Comparison of ENCODE assay signal across 12 mouse cellular contexts in genomic region chr15:81248341-81248679, GRCm38 (mm10). TPM values are rescaled to one million over a fixed set of nuclear protein-coding genes. Genes with fewer than 3 reads are reported as not detected.
DNase-seq lines count a peak whose midpoint lies in the region; ATAC-seq and TF ChIP-seq lines count a peak whose summit lies in the region.
"Had no signal": no experiment of that assay in that cellular context is flagged by ENCODE, and none has a peak within 500 bp of the region (broad histone marks: within the 10 kb centered on the region; RNA-seq: fewer than 3 reads in every experiment).

No protein-coding gene starts in this region.

- H3K4me3 ChIP-seq in heart, embryonic 13.5 days, result no peak overlapping the region
- H3K4me3 ChIP-seq in layer of hippocampus, adult 2 months, result no peak overlapping the region
- no peak overlapping the region for H3K4me3 ChIP-seq in C2C12 (ENCODE audit: insufficient read depth, poor library complexity, severe bottlenecking)
- peak overlapping the region; percentile 15; the same call in 1 of the 2 replicates for H3K4me3 ChIP-seq in intestine, embryonic 16.5 days (ENCODE audit: low read length)
- H3K4me3 ChIP-seq: hindbrain, embryonic 13.5 days; midbrain, embryonic 15.5 days had no signal

- no peak for ATAC-seq in heart, embryonic 13.5 days (ENCODE audit: extremely low read depth, insufficient number of reproducible peaks, low FRiP score, low TSS enrichment)
- peak; percentile 3; the same call in 1 of the 2 replicates for ATAC-seq in intestine, embryonic 16.5 days
- ATAC-seq: midbrain, embryonic 15.5 days had no signal

- H3K9ac ChIP-seq in heart, embryonic 13.5 days, result no peak overlapping the region
- 0 out of 2 replicates have a peak overlapping the region, but pooled peaks have one; percentile 7 for H3K9ac ChIP-seq in intestine, embryonic 16.5 days (ENCODE audit: low read depth, low read length)
- H3K9ac ChIP-seq: hindbrain, embryonic 13.5 days; midbrain, embryonic 15.5 days had no signal

- H3K4me1 ChIP-seq in heart, embryonic 13.5 days, result peaks cover 11% of the 10 kb centered on the region
- H3K4me1 ChIP-seq in intestine, embryonic 16.5 days (ENCODE audit: control insufficient read depth, insufficient read depth, low read length), result peaks cover 24% of the 10 kb centered on the region
- H3K4me1 ChIP-seq: midbrain, embryonic 15.5 days had no signal

- H3K4me2 ChIP-seq in heart, embryonic 13.5 days, result peak overlapping the region; percentile 38; the same call in 1 of the 2 replicates
- peak overlapping the region; percentile 47 for H3K4me2 ChIP-seq in intestine, embryonic 16.5 days (ENCODE audit: low read depth, low read length)
- H3K4me2 ChIP-seq: hindbrain, embryonic 13.5 days; midbrain, embryonic 15.5 days had no signal

- no peaks in the 10 kb centered on the region for H3K27me3 ChIP-seq in heart, embryonic 13.5 days (replicated peaks)
- H3K27me3 ChIP-seq in C2C12 (ENCODE audit: control insufficient read depth, insufficient read depth, insufficient read length), result no peaks in the 10 kb centered on the region
- no peaks in the 10 kb centered on the region for H3K27me3 ChIP-seq in intestine, embryonic 16.5 days (replicated peaks; ENCODE audit: control insufficient read depth, insufficient read depth, low read length)
- H3K27me3 ChIP-seq: hindbrain, embryonic 13.5 days; midbrain, embryonic 15.5 days had no signal

- no peaks in the 10 kb centered on the region for H3K36me3 ChIP-seq in heart, embryonic 13.5 days
- no peaks in the 10 kb centered on the region for H3K36me3 ChIP-seq in C2C12 (ENCODE audit: control insufficient read depth, insufficient read depth)
- no peaks in the 10 kb centered on the region for H3K36me3 ChIP-seq in intestine, embryonic 16.5 days (ENCODE audit: control insufficient read depth, insufficient read depth, low read length)
- H3K36me3 ChIP-seq: hindbrain, embryonic 13.5 days; midbrain, embryonic 15.5 days had no signal

- no peak overlapping the region for H3K27ac ChIP-seq in heart, embryonic 13.5 days (replicated peaks)
- peak overlapping the region; percentile 63; the same call in 1 of the 2 replicates for H3K27ac ChIP-seq in layer of hippocampus, adult 2 months
- H3K27ac ChIP-seq in intestine, embryonic 16.5 days (ENCODE audit: low read length), result peak overlapping the region; percentile 96
- H3K27ac ChIP-seq: midbrain, embryonic 15.5 days had no signal

- no peaks in the 10 kb centered on the region for H3K79me3 ChIP-seq in C2C12 (ENCODE audit: low read depth)

- DNase-seq in heart, adult 11 months, result no peak
- DNase-seq in layer of hippocampus, adult 2 months (ENCODE audit: low spot score in 2 of 2), result no peak
- DNase-seq in layer of hippocampus, adult 9-10 months (ENCODE audit: low spot score), result no peak
- DNase-seq in adrenal gland, postnatal 4 days (ENCODE audit: low spot score in 2 of 2), result no peak
- DNase-seq in cerebellum, adult 18-20 months, result no peak
- DNase-seq: cerebellum, postnatal 10 days; right cerebral cortex, postnatal 25 days had no signal

- H3K79me2 ChIP-seq in C2C12 (ENCODE audit: control insufficient read depth, insufficient read depth), result no peaks in the 10 kb centered on the region

- TF ChIP-seq CTCF in layer of hippocampus, adult 2 months (conservative IDR thresholded peaks at IDR 0.05), result no peak
- no peak for TF ChIP-seq CTCF in C2C12 (IDR thresholded peaks at IDR 0.05; ENCODE audit: control insufficient read depth, insufficient read depth, insufficient read length)

- H3K9me3 ChIP-seq in heart, embryonic 13.5 days, result peaks cover 8% of the 10 kb centered on the region; the same call in 1 of the 2 replicates
- H3K9me3 ChIP-seq in intestine, embryonic 16.5 days (ENCODE audit: control insufficient read depth, low read length), result peaks cover 6% of the 10 kb centered on the region; the same call in 1 of the 2 replicates
- H3K9me3 ChIP-seq: midbrain, embryonic 15.5 days had no signal

- H3ac ChIP-seq in C2C12 (ENCODE audit: control insufficient read depth, insufficient read length, low read depth), result peak overlapping the region; percentile 49

- WGBS in heart, embryonic 13.5 days, result 79% methylated on average over 4 of the region's 4 CpGs
- 51% methylated on average over 4 of the region's 4 CpGs for WGBS in intestine, embryonic 16.5 days

TF ChIP-seq in C2C12, 6 proteins besides CTCF, POLR2A, EP300 and RAD21:
- TF ChIP-seq USF1 (IDR thresholded peaks at IDR 0.05; ENCODE audit: low read depth), result no peak
- no peak for TF ChIP-seq MYOG (IDR thresholded peaks at IDR 0.05; ENCODE audit: control insufficient read depth, extremely low read depth, insufficient read length)
- TF ChIP-seq MAX (IDR thresholded peaks at IDR 0.05), result no peak

RNA-seq across cellular contexts. Expression of gene Mchr1, which starts 13.0 kb away (rescaled TPM):
- 0.08 TPM in 1 of 2 replicates, not detected in the other for polyA plus RNA-seq in heart, embryonic 13.5 days (2015; fragmentation: Nextera tagmentation; extraction: Ambion mirVana)
- 10 to 100 TPM; 24.6 to 24.9 TPM for total RNA-seq in layer of hippocampus, adult 2 months (2021)
- 0.81 TPM for polyA plus RNA-seq in C2C12 (2012; fragmentation: generic; extraction: Trizol)
- 0.97 and 1.2 TPM in 2 replicates for polyA plus RNA-seq in intestine, embryonic 16.5 days (2015; fragmentation: Nextera tagmentation; extraction: Ambion mirVana)
- total RNA-seq in adrenal gland, postnatal 4 days (2021), result 1 to 10 TPM in 1 of 2 experiments, under 1 TPM in 1; 0.99 to 1.0 TPM

RNA-seq across cellular contexts. Expression of gene Mrtfa, which starts 57.8 kb away (rescaled TPM):
- 13.9 and 15.9 TPM in 2 replicates for polyA plus RNA-seq in heart, embryonic 13.5 days (2015; fragmentation: Nextera tagmentation; extraction: Ambion mirVana)
- 100 to 1,000 TPM; 109 to 115 TPM for total RNA-seq in layer of hippocampus, adult 2 months (2021)
- polyA plus RNA-seq in C2C12 (2012; fragmentation: generic; extraction: Trizol), result 42.2 TPM
- polyA plus RNA-seq in intestine, embryonic 16.5 days (2015; fragmentation: Nextera tagmentation; extraction: Ambion mirVana), result 13.7 and 16.5 TPM in 2 replicates
- total RNA-seq in adrenal gland, postnatal 4 days (2021), result 10 to 100 TPM; 33.0 to 39.1 TPM
